Mouse (Mus musculus): ENCODE data around the gene Dagla. TPM values are rescaled to one million over a fixed set of nuclear protein-coding genes. Genes with fewer than 3 reads are reported as not detected.

Dagla gene
- polyA plus RNA-seq, 1 experiment = 9.6 TPM

DNA sequence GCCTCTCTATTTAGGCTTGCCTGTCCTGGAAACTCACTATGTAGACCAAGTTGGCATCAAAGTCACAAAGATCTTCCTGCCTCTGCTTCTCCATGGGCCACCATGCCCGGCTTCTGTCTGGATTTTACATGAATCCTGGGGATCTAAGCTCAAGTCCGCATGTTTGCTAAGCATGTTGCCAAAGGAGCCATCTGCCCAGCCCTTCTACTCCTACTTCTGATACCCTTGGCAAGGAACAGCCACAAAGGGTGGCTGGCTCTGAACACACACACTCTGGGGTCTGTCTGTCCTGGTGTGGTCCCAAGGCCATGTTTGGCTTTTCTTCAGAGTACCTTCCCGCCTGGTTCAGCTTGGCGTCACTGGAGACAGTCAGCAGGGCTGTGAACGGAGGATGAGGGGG is 2.7 kb upstream of the Dagla start:
- H3K27me3 ChIP-seq (ENCODE audit: control insufficient read depth, insufficient read depth, insufficient read length) = no peaks in the 10 kb centered on the region
- H3K4me3 ChIP-seq = no peak overlapping the region

DNA sequence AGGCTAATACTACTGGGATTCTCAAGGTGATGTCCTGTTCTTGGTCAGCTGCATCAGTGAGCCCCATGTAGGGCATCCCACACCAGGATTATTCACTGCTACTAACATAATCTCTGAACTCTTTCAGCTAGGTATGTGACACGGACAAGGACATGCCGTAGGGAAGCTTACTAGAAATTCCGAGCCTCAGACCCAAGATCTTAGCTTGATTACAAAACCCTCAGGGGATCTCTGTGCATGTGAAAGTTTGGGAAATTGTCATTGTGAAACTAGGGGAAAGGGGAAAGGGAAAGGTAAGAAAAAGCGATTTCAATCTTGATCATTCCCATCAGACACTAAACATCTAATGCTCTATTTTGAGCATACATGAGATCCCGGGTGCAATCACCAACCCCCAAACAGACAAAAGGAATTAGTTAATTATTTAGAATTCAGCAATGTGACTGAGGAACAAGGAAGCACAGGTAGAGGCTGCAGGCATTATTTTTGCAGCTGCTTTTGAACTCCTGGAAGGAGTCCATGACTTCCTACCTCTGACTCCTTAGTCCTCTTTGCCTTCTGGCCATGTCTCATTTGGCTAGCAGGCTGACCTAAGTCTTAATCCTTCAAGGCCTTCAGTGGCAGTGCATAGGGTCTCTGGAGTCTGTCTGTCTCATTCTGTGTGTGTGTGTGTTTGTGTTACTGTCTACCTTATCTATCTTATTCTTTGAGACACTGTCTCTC is 2.0 kb upstream of the Dagla start:
- H3K4me3 ChIP-seq = no peak overlapping the region
- H3K4me2 ChIP-seq (ENCODE audit: low read depth) = no peak overlapping the region
- no peak overlapping the region for H3ac ChIP-seq (ENCODE audit: control insufficient read depth, insufficient read length)
- TF ChIP-seq REST (IDR thresholded peaks at IDR 0.05; ENCODE audit: insufficient read depth, insufficient read length) (no peak), POLR2AphosphoS2 (IDR thresholded peaks at IDR 0.05; ENCODE audit: insufficient read length, low read depth) (no peak), TCF3 (IDR thresholded peaks at IDR 0.05; ENCODE audit: insufficient read length, low read depth) (no peak), E2F4 (IDR thresholded peaks at IDR 0.05; ENCODE audit: insufficient read depth) (no peak), USF1 (IDR thresholded peaks at IDR 0.05; ENCODE audit: low read depth) (no peak), MAX (IDR thresholded peaks at IDR 0.05; ENCODE audit: low read depth) (no peak), CEBPB (IDR thresholded peaks at IDR 0.05; ENCODE audit: insufficient read depth, poor library complexity, severe bottlenecking) (no peak), SRF (IDR thresholded peaks at IDR 0.05; ENCODE audit: control insufficient read depth, insufficient read length, low read depth) (no peak), POLR2A (IDR thresholded peaks at IDR 0.05; ENCODE audit: insufficient read length, low read depth) (no peak), MYOG (IDR thresholded peaks at IDR 0.05; ENCODE audit: control insufficient read depth in 1 of 3, insufficient read depth in 1 of 3, insufficient read length in 2 of 3, low read depth in 2 of 3) (no peak), MYOD1 (IDR thresholded peaks at IDR 0.05; ENCODE audit: control insufficient read depth in 1 of 3, insufficient read length in 2 of 3, low read depth in 2 of 3) (no peak), TCF12 (IDR thresholded peaks at IDR 0.05; ENCODE audit: insufficient read depth, poor library complexity, severe bottlenecking) (no peak)
- no peaks in the 10 kb centered on the region for H3K27me3 ChIP-seq (ENCODE audit: control insufficient read depth, insufficient read depth, insufficient read length)
- peaks cover 23% of the 10 kb centered on the region for H3K79me2 ChIP-seq (ENCODE audit: control insufficient read depth, insufficient read depth)
- H3K36me3 ChIP-seq (ENCODE audit: control insufficient read depth, insufficient read depth) = no peaks in the 10 kb centered on the region

More for the DNA sequence above, 2.7 kb upstream of the Dagla start:
- no peaks in the 10 kb centered on the region for H3K36me3 ChIP-seq (ENCODE audit: control insufficient read depth, insufficient read depth)
- peaks cover 22% of the 10 kb centered on the region for H3K79me2 ChIP-seq (ENCODE audit: control insufficient read depth, insufficient read depth)
- TF ChIP-seq E2F4 (IDR thresholded peaks at IDR 0.05; ENCODE audit: insufficient read depth) (no peak), MAX (IDR thresholded peaks at IDR 0.05; ENCODE audit: low read depth) (no peak), USF1 (IDR thresholded peaks at IDR 0.05; ENCODE audit: low read depth) (no peak), MYOD1 (IDR thresholded peaks at IDR 0.05; ENCODE audit: control insufficient read depth in 1 of 3, insufficient read length in 2 of 3, low read depth in 2 of 3) (no peak), CEBPB (IDR thresholded peaks at IDR 0.05; ENCODE audit: insufficient read depth, poor library complexity, severe bottlenecking) (no peak), SRF (IDR thresholded peaks at IDR 0.05; ENCODE audit: control insufficient read depth, insufficient read length, low read depth) (no peak), MYOG (IDR thresholded peaks at IDR 0.05; ENCODE audit: control insufficient read depth in 1 of 3, insufficient read depth in 1 of 3, insufficient read length in 2 of 3, low read depth in 2 of 3) (no peak), TCF12 (IDR thresholded peaks at IDR 0.05; ENCODE audit: insufficient read depth, poor library complexity, severe bottlenecking) (no peak), REST (IDR thresholded peaks at IDR 0.05; ENCODE audit: insufficient read depth, insufficient read length) (no peak), POLR2AphosphoS2 (IDR thresholded peaks at IDR 0.05; ENCODE audit: insufficient read length, low read depth) (no peak), POLR2A (IDR thresholded peaks at IDR 0.05; ENCODE audit: insufficient read length, low read depth) (no peak), TCF3 (IDR thresholded peaks at IDR 0.05; ENCODE audit: insufficient read length, low read depth) (no peak)
- H3K4me2 ChIP-seq (ENCODE audit: low read depth) = peak overlapping the region; percentile 65
- H3ac ChIP-seq (ENCODE audit: control insufficient read depth, insufficient read length) = no peak overlapping the region

DNA sequence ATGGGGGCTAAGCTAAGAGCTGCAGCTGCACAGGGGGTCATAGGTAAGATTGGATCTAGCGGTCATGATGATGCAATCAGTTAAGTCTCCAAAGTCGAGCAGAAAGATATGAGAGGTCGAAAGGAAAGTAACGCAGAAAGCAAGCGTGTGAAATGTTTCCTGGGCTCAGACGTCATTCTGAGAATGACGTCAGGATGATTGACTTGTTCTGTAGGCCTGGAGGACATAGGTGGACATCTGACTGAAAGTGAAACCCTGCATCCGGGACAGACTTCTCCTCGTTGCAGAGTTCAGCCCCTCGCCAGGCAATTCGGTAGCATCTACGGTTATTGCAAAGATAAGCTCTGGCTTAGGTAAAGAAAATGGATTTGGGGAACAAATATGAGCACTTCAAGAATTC is 963 bp upstream of the Dagla start:
- H3K4me3 ChIP-seq = no peak overlapping the region
- H3K27me3 ChIP-seq (ENCODE audit: control insufficient read depth, insufficient read depth, insufficient read length) = no peaks in the 10 kb centered on the region
- H3K79me2 ChIP-seq (ENCODE audit: control insufficient read depth, insufficient read depth) = peaks cover 23% of the 10 kb centered on the region
- H3K36me3 ChIP-seq (ENCODE audit: control insufficient read depth, insufficient read depth) = no peaks in the 10 kb centered on the region
- TF ChIP-seq TCF3 (IDR thresholded peaks at IDR 0.05; ENCODE audit: insufficient read length, low read depth) = no peak
- no peak for TF ChIP-seq TCF12 (IDR thresholded peaks at IDR 0.05; ENCODE audit: insufficient read depth, poor library complexity, severe bottlenecking)
- no peak for TF ChIP-seq MYOD1 (IDR thresholded peaks at IDR 0.05; ENCODE audit: control insufficient read depth in 1 of 3, insufficient read length in 2 of 3, low read depth in 2 of 3)
- TF ChIP-seq E2F4 (IDR thresholded peaks at IDR 0.05; ENCODE audit: insufficient read depth) = no peak
- TF ChIP-seq SRF (IDR thresholded peaks at IDR 0.05; ENCODE audit: control insufficient read depth, insufficient read length, low read depth) = no peak
- no peak for TF ChIP-seq MAX (IDR thresholded peaks at IDR 0.05; ENCODE audit: low read depth)
- no peak for TF ChIP-seq CEBPB (IDR thresholded peaks at IDR 0.05; ENCODE audit: insufficient read depth, poor library complexity, severe bottlenecking)
- no peak for TF ChIP-seq POLR2AphosphoS2 (IDR thresholded peaks at IDR 0.05; ENCODE audit: insufficient read length, low read depth)
- no peak for TF ChIP-seq POLR2A (IDR thresholded peaks at IDR 0.05; ENCODE audit: insufficient read length, low read depth)
- TF ChIP-seq MYOG (IDR thresholded peaks at IDR 0.05; ENCODE audit: control insufficient read depth in 1 of 3, insufficient read depth in 1 of 3, insufficient read length in 2 of 3, low read depth in 2 of 3) = no peak
- H3K4me2 ChIP-seq (ENCODE audit: low read depth) = no peak overlapping the region
- no peak overlapping the region for H3ac ChIP-seq (ENCODE audit: control insufficient read depth, insufficient read length)

DNA sequence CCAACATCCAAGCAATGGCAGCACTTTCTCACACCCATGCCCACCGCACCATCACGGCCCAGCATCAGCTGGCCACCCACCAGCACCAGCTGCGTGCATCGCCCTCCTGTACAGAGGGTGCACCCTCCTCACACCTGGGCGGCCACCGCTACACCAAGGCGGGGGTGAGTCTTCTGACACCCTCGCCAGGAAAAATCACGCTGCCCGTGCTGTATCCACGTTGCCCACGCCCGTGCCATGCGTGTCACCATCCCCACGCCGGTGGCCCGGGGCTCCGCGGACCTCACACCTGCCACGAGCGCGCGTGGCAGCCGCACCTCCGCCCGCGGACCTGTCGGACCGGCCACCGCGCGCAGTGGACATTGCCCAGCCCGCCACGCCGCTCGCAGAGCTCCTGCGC is 282 bp downstream of the Dagla start:
- H3K4me3 ChIP-seq = peak overlapping the region; percentile 31
- H3ac ChIP-seq (ENCODE audit: control insufficient read depth, insufficient read length) = peak overlapping the region; percentile 43
- peak overlapping the region; percentile 79 for H3K4me2 ChIP-seq (ENCODE audit: low read depth)
- no peaks in the 10 kb centered on the region for H3K36me3 ChIP-seq (ENCODE audit: control insufficient read depth, insufficient read depth)
- TF ChIP-seq POLR2AphosphoS2 (IDR thresholded peaks at IDR 0.05; ENCODE audit: insufficient read length, low read depth) (no peak), MYOD1 (IDR thresholded peaks at IDR 0.05; ENCODE audit: control insufficient read depth in 1 of 3, insufficient read length in 2 of 3, low read depth in 2 of 3) (peak in 1 of 3 experiments; percentile 16)
- no peaks in the 10 kb centered on the region for H3K27me3 ChIP-seq (ENCODE audit: control insufficient read depth, insufficient read depth, insufficient read length)
- H3K79me2 ChIP-seq (ENCODE audit: control insufficient read depth, insufficient read depth) = peaks cover 33% of the 10 kb centered on the region
